Mouse (Mus musculus) liver, embryonic 12.5 days (tissue): ENCODE measurements around the gene Sept11. TPM values are rescaled to one million over a fixed set of nuclear protein-coding genes. Genes with fewer than 3 reads are reported as not detected.
A peak's percentile ranks its signal among the peaks of the same experiment; 100 is the strongest.

Experiments
- ATAC-seq: fragments of 200-750 bp; cut with Nextera tagmentation; 2 replicates; pipeline ENCODE4 v1.8.0; 2017; ENCODE audit warnings: moderate number of reproducible peaks, mild to moderate bottlenecking, moderate library complexity
- H3K27ac ChIP-seq: fragments of 300-500 bp; sonication (generic); 2 replicates; pipeline ENCODE4 v1.5.1; 2016; ENCODE audit warnings: mild to moderate bottlenecking
- H3K27me3 ChIP-seq: fragments of 300-500 bp; sonication (generic); replicated peaks from 2 replicates; pipeline ENCODE4 v1.6.1; 2016; ENCODE audit warnings: mild to moderate bottlenecking, moderate library complexity
- H3K36me3 ChIP-seq: fragments of 300-500 bp; sonication (generic); 2 replicates; pipeline ENCODE4 v1.6.1; 2016; ENCODE audit warnings: mild to moderate bottlenecking, moderate library complexity
- H3K4me1 ChIP-seq: fragments of 300-500 bp; sonication (generic); 2 replicates; pipeline ENCODE4 v1.6.1; 2016
- H3K4me2 ChIP-seq: fragments of 300-500 bp; sonication (generic); 2 replicates; pipeline ENCODE4 v1.6.1; 2016; ENCODE audit warnings: mild to moderate bottlenecking, moderate library complexity
- H3K4me3 ChIP-seq: fragments of 300-500 bp; sonication (generic); 2 replicates; pipeline ENCODE4 v1.5.1; 2016; ENCODE audit warnings: mild to moderate bottlenecking, moderate library complexity
- H3K9ac ChIP-seq: fragments of 300-500 bp; sonication (generic); 2 replicates; pipeline ENCODE4 v1.6.1; 2016; ENCODE audit warnings: mild to moderate bottlenecking, moderate library complexity
- H3K9me3 ChIP-seq: fragments of 300-500 bp; sonication (generic); replicated peaks from 2 replicates; pipeline ENCODE4 v1.6.1; 2016; ENCODE audit warnings: mild to moderate bottlenecking, moderate library complexity
- WGBS: fragments of 180-500 bp; shearing (Covaris S2); methylation state at CpG from one replicate; pipeline ENCODE4 v1.1.7; 2016; ENCODE audit not compliant: insufficient replicate concordance; 5-methylcytosine and 5-hydroxymethylcytosine counted together
- polyA plus RNA-seq: library from polyadenylated mRNA; unstranded; fragments of >200 nt; fragmentation: Nextera tagmentation; extraction: Ambion mirVana; gene quantifications from 2 replicates; pipeline ENCODE4 v1.2.1, GENCODE M21; 2016

Sept11 gene
- polyA plus RNA-seq, 1 experiment from 2014 or later, result 57.6 TPM

GRCm38 (mm10) chr5:93060865-93061264, 32.4 kb upstream of the Sept11 start:
- Histone ChIP-seq H3K9me3 (no peaks in the 10 kb centered on the region), H3K27me3 (no peaks in the 10 kb centered on the region), H3K27ac (no peak overlapping the region), H3K9ac (no peak overlapping the region), H3K4me3 (no peak overlapping the region), H3K4me2 (no peak overlapping the region), H3K4me1 (no peaks in the 10 kb centered on the region), H3K36me3 (no peaks in the 10 kb centered on the region)
- 60% methylated on average over 4 of the region's 4 CpGs for WGBS
- ATAC-seq, result peak; percentile 64

- Histone ChIP-seq H3K4me3 (no peak overlapping the region), H3K9me3 (no peaks in the 10 kb centered on the region), H3K4me1 (no peaks in the 10 kb centered on the region), H3K27ac (no peak overlapping the region), H3K27me3 (no peaks in the 10 kb centered on the region), H3K36me3 (no peaks in the 10 kb centered on the region), H3K4me2 (no peak overlapping the region), H3K9ac (no peak overlapping the region)
- no peak for ATAC-seq
- WGBS, result 66% methylated on average over 7 of the region's 7 CpGs
Observed at GRCm38 (mm10) chr5:93077661-93078323, 15.4 kb upstream of the Sept11 start.

GRCm38 (mm10) chr5:93079596-93079995, 13.6 kb upstream of the Sept11 start:
- Histone ChIP-seq H3K27me3 (no peaks in the 10 kb centered on the region), H3K9me3 (no peaks in the 10 kb centered on the region), H3K9ac (no peak overlapping the region), H3K36me3 (no peaks in the 10 kb centered on the region), H3K4me3 (no peak overlapping the region), H3K4me1 (no peaks in the 10 kb centered on the region), H3K4me2 (no peak overlapping the region), H3K27ac (no peak overlapping the region)
- ATAC-seq, result no peak
- WGBS, result 78% methylated on average over 3 of the region's 3 CpGs

GRCm38 (mm10) chr5:93085015-93085598, 8.1 kb upstream of the Sept11 start:
- no peak for ATAC-seq
- Histone ChIP-seq H3K4me2 (no peak overlapping the region), H3K9me3 (no peaks in the 10 kb centered on the region), H3K27me3 (no peaks in the 10 kb centered on the region), H3K27ac (no peak overlapping the region), H3K4me3 (no peak overlapping the region), H3K36me3 (no peaks in the 10 kb centered on the region), H3K4me1 (no peaks in the 10 kb centered on the region), H3K9ac (no peak overlapping the region)
- WGBS, result 50% methylated on average over 4 of the region's 4 CpGs

- no peak overlapping the region for H3K4me3 ChIP-seq
- H3K27ac ChIP-seq, result no peak overlapping the region
- H3K9me3 ChIP-seq, result no peaks in the 10 kb centered on the region
- WGBS, result 67% methylated on average over 4 of the region's 4 CpGs
- H3K9ac ChIP-seq, result no peak overlapping the region
- H3K27me3 ChIP-seq, result no peaks in the 10 kb centered on the region
- no peaks in the 10 kb centered on the region for H3K36me3 ChIP-seq
- H3K4me2 ChIP-seq, result no peak overlapping the region
- H3K4me1 ChIP-seq, result no peaks in the 10 kb centered on the region
- no peak for ATAC-seq
Observed at GRCm38 (mm10) chr5:93085900-93086299, 7.3 kb upstream of the Sept11 start.

- ATAC-seq, result no peak
- Histone ChIP-seq H3K27ac (no peak overlapping the region), H3K4me1 (peaks cover 44% of the 10 kb centered on the region), H3K9me3 (no peaks in the 10 kb centered on the region), H3K36me3 (no peaks in the 10 kb centered on the region), H3K4me3 (no peak overlapping the region), H3K9ac (no peak overlapping the region), H3K27me3 (peaks cover 12% of the 10 kb centered on the region; the same call in 1 of the 2 replicates), H3K4me2 (no peak overlapping the region)
- 76% methylated on average over 3 of the region's 3 CpGs for WGBS
Observed at GRCm38 (mm10) chr5:93091266-93091665, 2.0 kb upstream of the Sept11 start.

DNA sequence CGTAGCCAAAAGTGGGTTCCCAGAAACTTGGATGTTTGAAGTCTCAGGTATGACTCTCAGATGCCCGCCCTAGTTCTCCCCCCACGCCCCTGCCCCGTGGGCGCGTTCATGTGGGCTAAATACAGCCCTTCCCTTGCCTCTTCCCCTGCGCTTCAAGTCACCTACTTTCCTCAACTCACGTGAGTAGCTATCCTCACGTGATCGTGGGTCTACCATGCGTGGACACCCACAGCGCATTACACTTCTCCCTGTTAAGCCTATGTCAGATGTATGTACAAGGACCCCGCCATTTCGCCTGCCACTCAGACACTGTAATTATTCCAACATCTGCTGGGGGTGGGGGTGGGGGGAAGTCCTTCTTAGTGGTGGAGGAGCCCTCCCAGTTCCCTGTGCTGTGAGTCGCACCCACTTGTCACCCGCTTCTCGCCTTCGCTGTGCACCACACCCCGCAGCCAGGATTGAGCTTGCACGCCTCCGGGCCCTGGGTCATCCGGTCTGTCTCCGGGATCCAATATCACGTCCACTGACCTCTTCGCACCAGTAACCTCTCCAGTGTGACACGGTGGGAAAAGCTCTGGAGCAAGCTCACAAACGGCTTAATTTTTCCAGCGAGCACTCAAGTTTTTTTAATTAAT, 973 bp upstream of the Sept11 start:
- peak overlapping the region; percentile 93 for H3K4me2 ChIP-seq
- no peaks in the 10 kb centered on the region for H3K9me3 ChIP-seq
- H3K9ac ChIP-seq, result peak overlapping the region; percentile 85
- peak overlapping the region; percentile 75 for H3K4me3 ChIP-seq
- peak; percentile 36 for ATAC-seq
- WGBS, result 8% methylated on average over 28 of the region's 28 CpGs
- H3K27me3 ChIP-seq, result peaks cover 12% of the 10 kb centered on the region; the same call in 1 of the 2 replicates
- peaks cover 44% of the 10 kb centered on the region for H3K4me1 ChIP-seq
- H3K27ac ChIP-seq, result no peak overlapping the region
- H3K36me3 ChIP-seq, result no peaks in the 10 kb centered on the region

- Histone ChIP-seq H3K27me3 (peaks cover 12% of the 10 kb centered on the region; the same call in 1 of the 2 replicates), H3K27ac (peak overlapping the region; percentile 84), H3K36me3 (peaks cover 4% of the 10 kb centered on the region), H3K4me2 (peak overlapping the region; percentile 93), H3K9me3 (no peaks in the 10 kb centered on the region), H3K9ac (peak overlapping the region; percentile 85), H3K4me1 (peaks cover 50% of the 10 kb centered on the region), H3K4me3 (peak overlapping the region; percentile 75)
- ATAC-seq, result peak; percentile 51
- WGBS, result under 1% methylated on average over 49 of the region's 50 CpGs
Observed at GRCm38 (mm10) chr5:93093638-93094527, 646 bp downstream of the Sept11 start.

- Histone ChIP-seq H3K36me3 (peaks cover 4% of the 10 kb centered on the region), H3K27me3 (peaks cover 12% of the 10 kb centered on the region; the same call in 1 of the 2 replicates), H3K4me3 (no peak overlapping the region), H3K4me1 (peaks cover 51% of the 10 kb centered on the region), H3K9me3 (no peaks in the 10 kb centered on the region), H3K9ac (no peak overlapping the region), H3K27ac (no peak overlapping the region), H3K4me2 (peak overlapping the region; percentile 93)
- ATAC-seq, result no peak
- 65% methylated on average over 7 of the region's 7 CpGs for WGBS
Observed at GRCm38 (mm10) chr5:93095301-93095700, 2.1 kb downstream of the Sept11 start.

GRCm38 (mm10) chr5:93097204-93097906, 4.1 kb downstream of the Sept11 start:
- H3K4me2 ChIP-seq, result no peak overlapping the region

GRCm38 (mm10) chr5:93098219-93098618, 5.0 kb downstream of the Sept11 start:
- H3K4me1 ChIP-seq, result peaks cover 37% of the 10 kb centered on the region
- no peak overlapping the region for H3K4me2 ChIP-seq
- H3K27ac ChIP-seq, result no peak overlapping the region
- H3K9ac ChIP-seq, result no peak overlapping the region
- 76% methylated on average over 6 of the region's 6 CpGs for WGBS
- no peak overlapping the region for H3K4me3 ChIP-seq
- H3K9me3 ChIP-seq, result no peaks in the 10 kb centered on the region
- H3K36me3 ChIP-seq, result peaks cover 20% of the 10 kb centered on the region
- ATAC-seq, result no peak
- 0 out of 2 replicates have a peak, but pooled peaks cover 5% of the 10 kb centered on the region for H3K27me3 ChIP-seq

More at GRCm38 (mm10) chr5:93097204-93097906, 4.1 kb downstream of the Sept11 start:
- no peak for ATAC-seq
- H3K9ac ChIP-seq, result no peak overlapping the region
- H3K27me3 ChIP-seq, result 0 out of 2 replicates have a peak, but pooled peaks cover 5% of the 10 kb centered on the region
- peaks cover 44% of the 10 kb centered on the region for H3K4me1 ChIP-seq
- no peaks in the 10 kb centered on the region for H3K9me3 ChIP-seq
- 77% methylated on average over 13 of the region's 13 CpGs for WGBS
- H3K27ac ChIP-seq, result no peak overlapping the region
- no peak overlapping the region for H3K4me3 ChIP-seq
- H3K36me3 ChIP-seq, result peaks cover 14% of the 10 kb centered on the region
